Mouse (Mus musculus): ENCODE measurements around the gene Cyp4a14. TPM values are rescaled to one million over a fixed set of nuclear protein-coding genes. Genes with fewer than 3 reads are reported as not detected.
"Not testable (repeated sequence)": the region's sequence is repeated elsewhere in the genome, so short reads cannot be mapped to it uniquely, and the experiment has no call there.

Gene Cyp4a14
- polyA plus RNA-seq, 1 experiment from 2014 or later = 935 TPM

- Histone ChIP-seq H3K9me3 (ENCODE audit: low read length) (no peaks in the 10 kb centered on the region), H3K36me3 (replicated peaks; ENCODE audit: insufficient read depth, low read length) (no peaks in the 10 kb centered on the region), H3K9ac (replicated peaks) (no peak overlapping the region), H3K27me3 (ENCODE audit: insufficient read depth, low read length) (no peaks in the 10 kb centered on the region), H3K4me2 (ENCODE audit: low read depth, low read length) (no peak overlapping the region), H3K27ac (ENCODE audit: low read depth) (no peak overlapping the region), H3K4me1 (ENCODE audit: insufficient read depth) (no peaks in the 10 kb centered on the region), H3K4me3 (ENCODE audit: low read depth, low read length) (no peak overlapping the region)
- WGBS (ENCODE audit: insufficient replicate concordance) = 34% methylated on average over 6 of the region's 6 CpGs
- no peak for DNase-seq
- no peak for TF ChIP-seq CTCF (IDR thresholded peaks at IDR 0.05; ENCODE audit: low read depth)
- no peak for TF ChIP-seq EP300 (IDR thresholded peaks at IDR 0.05; ENCODE audit: low read depth)
- no peak for ATAC-seq
Measured at GRCm38 (mm10) chr4:115481006-115481652, 14.8 kb downstream of the Cyp4a14 start.

GRCm38 (mm10) chr4:115476051-115476450 lies 19.9 kb downstream of the Cyp4a14 start:
- peak; percentile 52 for TF ChIP-seq CTCF (IDR thresholded peaks at IDR 0.05; ENCODE audit: low read depth)
- H3K4me3 ChIP-seq (ENCODE audit: low read depth, low read length); H3K4me1 ChIP-seq (ENCODE audit: insufficient read depth); H3K9me3 ChIP-seq (ENCODE audit: low read length); H3K9ac ChIP-seq (replicated peaks); H3K27me3 ChIP-seq (ENCODE audit: insufficient read depth, low read length); DNase-seq; H3K36me3 ChIP-seq (replicated peaks; ENCODE audit: insufficient read depth, low read length); H3K4me2 ChIP-seq (ENCODE audit: low read depth, low read length); H3K27ac ChIP-seq (ENCODE audit: low read depth): not testable (repeated sequence)
- peak; percentile 55; the same call in 1 of the 2 replicates for ATAC-seq

GRCm38 (mm10) chr4:115473585-115473984 lies 22.4 kb downstream of the Cyp4a14 start:
- not testable (repeated sequence) for H3K36me3 ChIP-seq (replicated peaks; ENCODE audit: insufficient read depth, low read length); H3K27ac ChIP-seq (ENCODE audit: low read depth); H3K4me1 ChIP-seq (ENCODE audit: insufficient read depth); ATAC-seq; H3K9me3 ChIP-seq (ENCODE audit: low read length); DNase-seq; H3K9ac ChIP-seq (replicated peaks); H3K4me2 ChIP-seq (ENCODE audit: low read depth, low read length); H3K4me3 ChIP-seq (ENCODE audit: low read depth, low read length); H3K27me3 ChIP-seq (ENCODE audit: insufficient read depth, low read length)
- WGBS (ENCODE audit: insufficient replicate concordance) = 63% methylated on average over 3 of the region's 3 CpGs

GRCm38 (mm10) chr4:115452304-115452703 lies 43.6 kb downstream of the Cyp4a14 start, which contains the start of gene Cyp4a30b:
Gene Cyp4a30b (plus strand): TSS chr4:115452604.
- H3K4me2 ChIP-seq (ENCODE audit: low read depth, low read length) = no peak within 1 kb of the TSS
- H3K9ac ChIP-seq (replicated peaks) = no peak within 1 kb of the TSS
- WGBS (ENCODE audit: insufficient replicate concordance) = 63% methylated on average over 3 of the region's 3 CpGs
- no peaks in the 10 kb centered on the region for H3K4me1 ChIP-seq (ENCODE audit: insufficient read depth)
- H3K36me3 ChIP-seq (replicated peaks; ENCODE audit: insufficient read depth, low read length) = no peaks in the 10 kb centered on the region
- no peak for DNase-seq
- H3K27me3 ChIP-seq (ENCODE audit: insufficient read depth, low read length) = no peaks in the 10 kb centered on the region
- no peak within 1 kb of the TSS for H3K27ac ChIP-seq (ENCODE audit: low read depth)
- no peak for ATAC-seq
- TF ChIP-seq EP300 (IDR thresholded peaks at IDR 0.05; ENCODE audit: low read depth) (no peak), CTCF (IDR thresholded peaks at IDR 0.05; ENCODE audit: low read depth) (no peak)
- H3K9me3 ChIP-seq (ENCODE audit: low read length) = no peaks in the 10 kb centered on the region
- no peak within 1 kb of the TSS for H3K4me3 ChIP-seq (ENCODE audit: low read depth, low read length)

- H3K9me3 ChIP-seq (ENCODE audit: low read length) = no peaks in the 10 kb centered on the region
- H3K27me3 ChIP-seq (ENCODE audit: insufficient read depth, low read length) = no peaks in the 10 kb centered on the region
- H3K36me3 ChIP-seq (replicated peaks; ENCODE audit: insufficient read depth, low read length) = no peaks in the 10 kb centered on the region
- H3K4me1 ChIP-seq (ENCODE audit: insufficient read depth) = no peaks in the 10 kb centered on the region
- H3K4me3 ChIP-seq (ENCODE audit: low read depth, low read length) = no peak overlapping the region
- H3K9ac ChIP-seq (replicated peaks) = no peak overlapping the region
- DNase-seq = no peak
- TF ChIP-seq EP300 (IDR thresholded peaks at IDR 0.05; ENCODE audit: low read depth) (no peak), CTCF (IDR thresholded peaks at IDR 0.05; ENCODE audit: low read depth) (no peak)
- 42% methylated on average over 3 of the region's 3 CpGs for WGBS (ENCODE audit: insufficient replicate concordance)
- H3K4me2 ChIP-seq (ENCODE audit: low read depth, low read length) = no peak overlapping the region
- ATAC-seq = no peak
- no peak overlapping the region for H3K27ac ChIP-seq (ENCODE audit: low read depth)
Measured at GRCm38 (mm10) chr4:115450577-115451137, 45.3 kb downstream of the Cyp4a14 start.

Other genes with a start within 250 kb of the Cyp4a14 start
- gene Cyp4a12a, start 197.1 kb downstream of the Cyp4a14 start, polyA plus RNA-seq (2015; fragmentation: Nextera tagmentation; extraction: Ambion mirVana) = 5.6 and 7.6 TPM in 2 replicates
- 1.8 TPM in 2 replicates for gene Cyp4a12b, start 84.5 kb downstream of the Cyp4a14 start, polyA plus RNA-seq (2015; fragmentation: Nextera tagmentation; extraction: Ambion mirVana)
- gene Cyp4a30b, start 43.5 kb downstream of the Cyp4a14 start, polyA plus RNA-seq (2015; fragmentation: Nextera tagmentation; extraction: Ambion mirVana) = not detected in 2 replicates
- gene Cyp4a10, start 22.1 kb upstream of the Cyp4a14 start, polyA plus RNA-seq (2015; fragmentation: Nextera tagmentation; extraction: Ambion mirVana) = 550 and 554 TPM in 2 replicates
- gene Cyp4a31, start 67.5 kb upstream of the Cyp4a14 start, polyA plus RNA-seq (2015; fragmentation: Nextera tagmentation; extraction: Ambion mirVana) = 108 and 116 TPM in 2 replicates
- gene Cyp4a32, start 104.8 kb upstream of the Cyp4a14 start, polyA plus RNA-seq (2015; fragmentation: Nextera tagmentation; extraction: Ambion mirVana) = 16.1 and 18.5 TPM in 2 replicates
- gene Cyp4b1, start 151.6 kb upstream of the Cyp4a14 start, polyA plus RNA-seq (2015; fragmentation: Nextera tagmentation; extraction: Ambion mirVana) = 10.5 and 12.6 TPM in 2 replicates
- gene Efcab14, start 241.6 kb upstream of the Cyp4a14 start, polyA plus RNA-seq (2015; fragmentation: Nextera tagmentation; extraction: Ambion mirVana) = 8.3 and 8.4 TPM in 2 replicates

All from liver, postnatal 0 days (tissue).